Comparison of ENCODE assay signal across 8 mouse cellular contexts in the genomic region with DNA sequence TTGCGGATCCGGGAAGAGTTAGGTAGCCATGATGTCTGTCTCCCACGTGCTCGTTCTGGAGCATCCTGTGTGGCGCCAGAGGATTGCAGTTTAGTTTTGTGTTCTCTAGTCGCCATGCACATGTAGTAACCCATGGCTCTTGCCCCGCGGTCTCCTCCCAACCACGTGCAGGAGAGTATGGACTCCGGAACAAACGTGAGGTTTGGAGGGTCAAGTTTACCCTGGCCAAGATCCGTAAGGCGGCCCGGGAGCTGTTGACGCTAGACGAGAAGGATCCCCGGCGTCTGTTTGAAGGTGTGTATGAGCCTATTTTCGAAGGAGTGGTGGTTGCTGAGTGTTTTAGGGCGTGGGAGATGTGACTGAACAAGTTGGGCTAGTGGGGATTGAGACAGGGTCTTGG. TPM values are rescaled to one million over a fixed set of nuclear protein-coding genes. Genes with fewer than 3 reads are reported as not detected.
A peak's percentile ranks its signal among the peaks of the same experiment; 100 is the strongest.
DNase-seq lines count a peak whose midpoint lies in the region; ATAC-seq and TF ChIP-seq lines count a peak whose summit lies in the region.

No protein-coding gene starts in this region.

- H3K4me2 ChIP-seq in liver, embryonic 11.5 days = peak overlapping the region; percentile 94
- H3K4me2 ChIP-seq in stomach, embryonic 15.5 days = peak overlapping the region; percentile 69

- peaks cover 31% of the 10 kb centered on the region for H3K36me3 ChIP-seq in thymus, adult 2 months (ENCODE audit: control insufficient read depth, insufficient read depth, low read length)
- H3K36me3 ChIP-seq in liver, embryonic 11.5 days (ENCODE audit: control insufficient read depth, insufficient read depth, low read length) = peaks cover 23% of the 10 kb centered on the region
- peaks cover 20% of the 10 kb centered on the region for H3K36me3 ChIP-seq in stomach, embryonic 15.5 days

- peak overlapping the region; percentile 83 for H3K27ac ChIP-seq in thymus, adult 2 months (ENCODE audit: control insufficient read depth, insufficient read depth, low read length)
- peak overlapping the region; percentile 95 for H3K27ac ChIP-seq in liver, embryonic 11.5 days (ENCODE audit: low read depth, low read length)
- H3K27ac ChIP-seq in stomach, embryonic 15.5 days = peak overlapping the region; percentile 93

- H3K4me1 ChIP-seq in thymus, adult 2 months (replicated peaks; ENCODE audit: control insufficient read depth, insufficient read depth, low read length) = peaks cover 12% of the 10 kb centered on the region
- peaks cover 7% of the 10 kb centered on the region; the same call in 1 of the 2 replicates for H3K4me1 ChIP-seq in liver, embryonic 11.5 days (replicated peaks; ENCODE audit: control insufficient read depth, insufficient read depth, low read length)
- peaks cover 12% of the 10 kb centered on the region for H3K4me1 ChIP-seq in stomach, embryonic 15.5 days

- no peak for TF ChIP-seq POLR2A in thymus, adult 2 months (IDR thresholded peaks at IDR 0.05; ENCODE audit: control insufficient read depth, extremely low read depth, insufficient read depth, low read length, poor library complexity)

- 3% methylated on average over 20 of the region's 20 CpGs for WGBS in thymus, adult 2 months
- under 1% methylated on average over 20 of the region's 20 CpGs for WGBS in liver, embryonic 11.5 days
- whole genome bisulfite sequencing in stomach, embryonic 15.5 days = under 1% methylated on average over 20 of the region's 20 CpGs

- H3K27me3 ChIP-seq in thymus, adult 2 months (ENCODE audit: control insufficient read depth, insufficient read depth, low read length) = no peaks in the 10 kb centered on the region
- H3K27me3 ChIP-seq in liver, embryonic 11.5 days (replicated peaks; ENCODE audit: control insufficient read depth, insufficient read depth, low read length) = no peaks in the 10 kb centered on the region
- no peaks in the 10 kb centered on the region for H3K27me3 ChIP-seq in stomach, embryonic 15.5 days (replicated peaks)

- peak; percentile 6 for DNase-seq in adrenal gland, postnatal 25 days
- DNase-seq in adrenal gland, postnatal 4 days (ENCODE audit: low spot score in 2 of 2) = no peak
- DNase-seq in thymus, adult 2 months = no peak
- DNase-seq in thymus, adult 18-20 months = no peak
- no peak for DNase-seq in liver, embryonic 11.5 days (ENCODE audit: low spot score)
- DNase-seq in embryo, embryonic 11 days = no peak
- DNase-seq in left cerebral cortex, adult 8-10 months (ENCODE audit: low spot score in 2 of 2) = no peak

- peak overlapping the region; percentile 98 for H3K9ac ChIP-seq in liver, embryonic 11.5 days (ENCODE audit: low read depth, low read length)
- peak overlapping the region; percentile 80 for H3K9ac ChIP-seq in stomach, embryonic 15.5 days

- TF ChIP-seq CTCF in thymus, adult 2 months (IDR thresholded peaks at IDR 0.05; ENCODE audit: borderline replicate concordance, control insufficient read depth, extremely low read depth, insufficient read depth, low read length, poor library complexity) = no peak

- ATAC-seq in liver, embryonic 11.5 days (replicated peaks; ENCODE audit: low FRiP score) = no peak
- ATAC-seq in stomach, embryonic 15.5 days (ENCODE audit: insufficient read depth, low FRiP score, low read depth) = peak; percentile 19

- peak overlapping the region; percentile 65 for H3K4me3 ChIP-seq in thymus, adult 2 months (ENCODE audit: control insufficient read depth, insufficient read depth, low read length)
- peak overlapping the region; percentile 95 for H3K4me3 ChIP-seq in liver, embryonic 11.5 days (ENCODE audit: low read depth, low read length)
- H3K4me3 ChIP-seq in stomach, embryonic 15.5 days (replicated peaks) = peak overlapping the region; percentile 75

- H3K9me3 ChIP-seq in liver, embryonic 11.5 days (ENCODE audit: control insufficient read depth, low read length) = no peaks in the 10 kb centered on the region
- H3K9me3 ChIP-seq in stomach, embryonic 15.5 days = no peaks in the 10 kb centered on the region

RNA-seq across cellular contexts. Expression of a gene that starts 0.7 kb away (rescaled TPM):
- total RNA-seq in adrenal gland, postnatal 25 days (2021) = 939 and 948 TPM in 2 replicates
- 1,000 to 10,000 TPM; 1,269 to 1,279 TPM for total RNA-seq in adrenal gland, postnatal 4 days (2021)
- 2,860 and 2,943 TPM in 2 replicates for polyA plus RNA-seq in thymus, adult 2 months (2012; rRNA removed)
- polyA plus RNA-seq in liver, embryonic 11.5 days (2014; fragmentation: Nextera tagmentation; extraction: Ambion mirVana) = 1,767 and 1,846 TPM in 2 replicates
- polyA plus RNA-seq in stomach, embryonic 15.5 days (2015; fragmentation: Nextera tagmentation; extraction: Ambion mirVana) = 1,416 and 1,486 TPM in 2 replicates
- 100 to 1,000 TPM; 334 to 440 (median 376) TPM for total RNA-seq in left cerebral cortex, adult 8-10 months (2022)

RNA-seq across cellular contexts. Expression of a gene that starts 11.2 kb away (rescaled TPM):
- total RNA-seq in adrenal gland, postnatal 25 days (2021) = 76.1 and 85.5 TPM in 2 replicates
- 10 to 100 TPM; 67.0 to 68.6 TPM for total RNA-seq in adrenal gland, postnatal 4 days (2021)
- 75.5 and 82.5 TPM in 2 replicates for polyA plus RNA-seq in thymus, adult 2 months (2012; rRNA removed)
- 35.7 and 36.7 TPM in 2 replicates for polyA plus RNA-seq in liver, embryonic 11.5 days (2014; fragmentation: Nextera tagmentation; extraction: Ambion mirVana)
- 51.2 and 53.2 TPM in 2 replicates for polyA plus RNA-seq in stomach, embryonic 15.5 days (2015; fragmentation: Nextera tagmentation; extraction: Ambion mirVana)
- 100 to 1,000 TPM; 211 to 222 (median 220) TPM for total RNA-seq in left cerebral cortex, adult 8-10 months (2022)

RNA-seq across cellular contexts. Expression of a gene that starts 11.8 kb away (rescaled TPM):
- total RNA-seq in adrenal gland, postnatal 25 days (2021) = 96.6 and 122 TPM in 2 replicates
- 100 to 1,000 TPM; 136 to 145 TPM for total RNA-seq in adrenal gland, postnatal 4 days (2021)
- polyA plus RNA-seq in thymus, adult 2 months (2012; rRNA removed) = 53.6 and 57.6 TPM in 2 replicates
- 103 and 106 TPM in 2 replicates for polyA plus RNA-seq in liver, embryonic 11.5 days (2014; fragmentation: Nextera tagmentation; extraction: Ambion mirVana)
- polyA plus RNA-seq in stomach, embryonic 15.5 days (2015; fragmentation: Nextera tagmentation; extraction: Ambion mirVana) = 248 and 261 TPM in 2 replicates
- 10 to 100 TPM; 90.2 to 97.5 (median 95.3) TPM for total RNA-seq in left cerebral cortex, adult 8-10 months (2022)

RNA-seq across cellular contexts. Expression of a gene that starts 15.7 kb away (rescaled TPM):
- total RNA-seq in adrenal gland, postnatal 25 days (2021) = 0.76 and 0.85 TPM in 2 replicates
- 1 to 10 TPM; 2.3 to 2.5 TPM for total RNA-seq in adrenal gland, postnatal 4 days (2021)
- 17.5 and 20.0 TPM in 2 replicates for polyA plus RNA-seq in thymus, adult 2 months (2012; rRNA removed)
- 1.0 and 1.3 TPM in 2 replicates for polyA plus RNA-seq in liver, embryonic 11.5 days (2014; fragmentation: Nextera tagmentation; extraction: Ambion mirVana)
- polyA plus RNA-seq in stomach, embryonic 15.5 days (2015; fragmentation: Nextera tagmentation; extraction: Ambion mirVana) = 2.4 and 2.9 TPM in 2 replicates
- under 1 TPM; 0.23 to 0.43 (median 0.31) TPM for total RNA-seq in left cerebral cortex, adult 8-10 months (2022)

RNA-seq across cellular contexts. Expression of a gene that starts 27.1 kb away (rescaled TPM):
- 13.7 and 20.1 TPM in 2 replicates for total RNA-seq in adrenal gland, postnatal 25 days (2021)
- total RNA-seq in adrenal gland, postnatal 4 days (2021) = 10 to 100 TPM; 11.4 to 17.7 TPM
- polyA plus RNA-seq in thymus, adult 2 months (2012; rRNA removed) = 21.7 and 27.9 TPM in 2 replicates
- polyA plus RNA-seq in liver, embryonic 11.5 days (2014; fragmentation: Nextera tagmentation; extraction: Ambion mirVana) = 10.0 and 12.1 TPM in 2 replicates
- polyA plus RNA-seq in stomach, embryonic 15.5 days (2015; fragmentation: Nextera tagmentation; extraction: Ambion mirVana) = 70.9 and 72.8 TPM in 2 replicates
- 1 to 10 TPM; 3.7 to 7.7 (median 7.1) TPM for total RNA-seq in left cerebral cortex, adult 8-10 months (2022)
